Mouse (Mus musculus) bone marrow macrophage, adult 2 months (primary cell): ENCODE results near the gene Clec5a.

Source experiments
- CTCF ChIP-seq: IDR thresholded peaks from 2 replicates; pipeline ENCODE4 v1.5.1; 2012; ENCODE audit warnings: low read depth, mild to moderate bottlenecking, low read length, moderate library complexity
- POLR2A ChIP-seq: IDR thresholded peaks from 2 replicates; pipeline ENCODE4 v1.6.1; 2012; ENCODE audit warnings: mild to moderate bottlenecking, low read depth, low read length, borderline replicate concordance

GRCm38 (mm10) chr6:40554950-40555349 lies 30.7 kb downstream of the Clec5a start, which contains the start of gene Olfr461:
- TF ChIP-seq CTCF, result no peak
- TF ChIP-seq POLR2A, result no peak
